Mouse (Mus musculus) bone marrow macrophage, adult 2 months (primary cell): ENCODE data around the gene Ifnar1. TPM values are rescaled to one million over a fixed set of nuclear protein-coding genes. Genes with fewer than 3 reads are reported as not detected.

ENCODE experiments used
- H3K27ac ChIP-seq: 2 replicates; pipeline ENCODE4 v1.5.1; 2012; ENCODE audit warnings: low read depth, low read length; ENCODE audit not compliant: insufficient read depth
- H3K4me1 ChIP-seq: 2 replicates; pipeline ENCODE4 v1.6.1; 2012; ENCODE audit warnings: low read length; ENCODE audit not compliant: control insufficient read depth, insufficient read depth
- H3K4me3 ChIP-seq: 2 replicates; pipeline ENCODE4 v1.5.1; 2012; ENCODE audit warnings: mild to moderate bottlenecking, low read length, moderate library complexity; ENCODE audit not compliant: insufficient read depth
- CTCF ChIP-seq: IDR thresholded peaks from 2 replicates; pipeline ENCODE4 v1.5.1; 2012; ENCODE audit warnings: low read depth, mild to moderate bottlenecking, low read length, moderate library complexity
- POLR2A ChIP-seq: IDR thresholded peaks from 2 replicates; pipeline ENCODE4 v1.6.1; 2012; ENCODE audit warnings: mild to moderate bottlenecking, low read depth, low read length, borderline replicate concordance
- polyA plus RNA-seq: library from polyadenylated mRNA; stranded (reverse); fragments of >200 nt; gene quantifications from 2 replicates; pipeline ENCODE4 v1.2.4, GENCODE M21; 2012; ENCODE audit not compliant: missing spikeins, insufficient read depth, insufficient read length

Ifnar1 gene
- polyA plus RNA-seq, 1 experiment = 92.5 TPM

- Histone ChIP-seq H3K4me1 (peaks cover 17% of the 10 kb centered on the region), H3K27ac (no peak overlapping the region), H3K4me3 (no peak overlapping the region)
- TF ChIP-seq CTCF (no peak), POLR2A (no peak)
These were observed 14.6 kb upstream of the Ifnar1 start for GRCm38 (mm10) chr16:91470470-91470869.

DNA sequence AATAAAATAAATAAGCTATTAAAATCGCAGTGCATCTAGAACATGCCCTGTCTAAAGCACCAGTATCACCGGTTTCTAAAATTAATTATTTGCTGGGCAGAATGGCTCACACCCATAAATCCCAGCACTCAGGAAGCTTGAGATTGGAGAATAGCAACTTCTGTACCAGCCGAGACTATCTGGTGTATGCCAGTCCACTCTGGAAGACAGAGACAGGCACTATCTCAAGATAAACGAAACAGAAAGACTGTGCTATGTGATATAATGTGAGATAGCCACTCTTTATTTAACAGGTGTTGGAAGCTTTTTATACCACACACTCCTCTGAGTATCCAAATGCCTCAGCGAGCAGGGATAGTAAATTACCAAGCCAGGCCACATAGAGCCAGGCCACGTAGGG lies 13.6 kb upstream of the Ifnar1 start:
- no peak for TF ChIP-seq POLR2A
- TF ChIP-seq CTCF = no peak
- Histone ChIP-seq H3K4me3 (no peak overlapping the region), H3K27ac (no peak overlapping the region), H3K4me1 (peaks cover 17% of the 10 kb centered on the region)

DNA sequence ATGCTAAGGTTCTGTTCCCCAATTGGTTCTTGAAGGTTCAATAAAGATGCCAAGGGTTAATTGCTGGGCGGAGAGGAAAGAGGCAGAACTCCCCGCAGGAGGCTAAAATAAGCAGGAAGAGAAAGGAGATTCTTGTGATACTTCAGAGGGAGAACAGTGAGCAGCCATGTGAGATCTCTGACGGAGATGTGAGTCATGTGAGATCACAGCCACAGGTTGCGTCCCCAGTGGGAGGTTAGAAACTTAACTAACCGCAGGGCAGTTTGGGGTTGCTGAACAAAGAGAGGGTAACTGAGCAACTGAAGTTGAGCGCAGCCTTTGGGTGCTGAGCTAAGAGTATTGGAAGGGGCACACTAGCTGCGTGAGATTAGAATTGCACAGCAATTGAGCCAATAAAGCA lies 9.3 kb upstream of the Ifnar1 start:
- peak overlapping the region; percentile 20 for H3K4me3 ChIP-seq
- H3K4me1 ChIP-seq = peaks cover 41% of the 10 kb centered on the region
- peak overlapping the region; percentile 78 for H3K27ac ChIP-seq
- no peak for TF ChIP-seq POLR2A
- no peak for TF ChIP-seq CTCF

DNA sequence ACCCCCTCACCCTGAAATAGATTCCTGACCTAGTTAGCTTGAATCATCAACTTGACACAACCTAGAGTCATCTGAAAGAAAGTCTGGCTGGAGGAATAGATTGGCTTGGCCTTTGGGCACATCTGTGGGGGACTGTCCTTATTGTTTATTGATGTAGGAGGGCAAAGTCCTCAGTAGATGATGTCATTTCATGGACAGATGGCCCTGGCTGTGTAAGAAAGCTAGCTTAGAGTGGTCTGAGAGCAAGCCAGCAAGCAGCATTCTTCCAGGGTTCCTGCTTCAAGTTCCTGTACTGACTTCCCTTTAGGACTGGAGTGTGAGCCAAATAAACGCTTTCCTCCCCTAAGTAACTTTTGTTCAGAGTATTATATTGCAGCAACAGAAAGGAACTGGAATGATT lies 7.0 kb upstream of the Ifnar1 start:
- Histone ChIP-seq H3K4me3 (no peak overlapping the region), H3K27ac (peak overlapping the region; percentile 83), H3K4me1 (peaks cover 44% of the 10 kb centered on the region)
- no peak for TF ChIP-seq POLR2A
- no peak for TF ChIP-seq CTCF

- 0 out of 2 replicates have a peak overlapping the region, but pooled peaks have one; percentile 18 for H3K27ac ChIP-seq
- H3K4me1 ChIP-seq = peaks cover 52% of the 10 kb centered on the region
- TF ChIP-seq CTCF (no peak), POLR2A (no peak)
- H3K4me3 ChIP-seq = no peak overlapping the region
These were observed 4.5 kb upstream of the Ifnar1 start for GRCm38 (mm10) chr16:91480517-91480916.

DNA sequence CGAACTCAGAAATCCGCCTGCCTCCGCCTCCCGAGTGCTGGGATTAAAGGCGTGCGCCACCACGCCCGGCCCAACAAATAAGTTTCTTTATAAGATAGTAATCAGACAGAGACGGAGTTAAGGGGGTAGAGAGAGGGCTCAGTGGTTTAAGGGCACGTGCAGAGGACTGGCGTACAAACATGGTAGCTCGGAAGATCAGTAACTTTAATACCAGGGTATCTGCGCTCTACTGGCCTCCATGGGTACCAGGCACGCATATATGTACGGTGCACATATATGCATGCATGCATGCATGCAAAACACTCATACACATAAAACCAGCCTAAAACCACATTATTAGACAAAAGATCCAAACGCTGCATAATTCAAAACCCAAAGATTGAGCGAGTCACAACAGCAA lies 651 bp upstream of the Ifnar1 start:
- no peak for TF ChIP-seq POLR2A
- no peak for TF ChIP-seq CTCF
- peak overlapping the region; percentile 98 for H3K27ac ChIP-seq
- peaks cover 39% of the 10 kb centered on the region for H3K4me1 ChIP-seq
- peak overlapping the region; percentile 75 for H3K4me3 ChIP-seq

GRCm38 (mm10) chr16:91485841-91486240 lies 803 bp downstream of the Ifnar1 start:
- no peak for TF ChIP-seq CTCF
- no peak for TF ChIP-seq POLR2A
- Histone ChIP-seq H3K27ac (peak overlapping the region; percentile 86), H3K4me1 (peaks cover 32% of the 10 kb centered on the region), H3K4me3 (peak overlapping the region; percentile 81)

DNA sequence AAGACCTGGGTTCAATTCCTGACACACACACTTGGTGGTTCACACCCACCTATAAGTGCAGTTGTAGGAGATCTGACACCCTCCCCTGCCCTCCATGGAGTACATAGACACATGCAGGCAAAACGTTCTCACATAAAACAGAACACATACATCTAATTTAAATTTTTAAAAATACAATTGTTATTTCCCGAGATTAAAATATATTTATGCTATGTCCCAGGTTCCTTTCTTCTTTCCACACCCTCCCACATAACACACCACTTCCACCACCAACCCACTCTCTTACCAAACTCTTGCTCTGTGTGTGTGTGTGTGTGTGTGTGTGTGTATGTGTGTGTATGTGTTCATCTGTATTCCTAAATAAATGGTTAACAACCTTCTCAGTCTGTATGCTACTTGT lies 3.0 kb downstream of the Ifnar1 start:
- peaks cover 30% of the 10 kb centered on the region for H3K4me1 ChIP-seq

DNA sequence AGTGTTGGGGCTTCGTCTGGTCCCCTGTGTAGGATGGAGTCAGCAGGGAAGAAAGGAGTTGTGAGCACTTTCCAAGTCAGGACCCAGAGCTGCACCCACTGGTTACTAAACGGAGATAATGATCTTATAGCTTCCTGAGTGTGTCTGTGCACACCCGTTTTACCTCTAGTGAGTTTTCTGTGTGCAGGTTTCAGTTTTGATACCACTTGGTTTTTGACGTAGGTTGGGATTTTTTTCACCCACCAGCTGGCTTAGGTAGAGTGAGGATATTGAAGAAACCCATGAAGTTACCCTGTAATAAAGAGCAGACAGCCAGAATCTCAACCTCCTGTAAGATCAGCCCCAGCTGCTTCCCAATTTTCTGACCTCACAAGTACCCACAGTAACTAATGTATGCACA lies 5.9 kb downstream of the Ifnar1 start:
- Histone ChIP-seq H3K4me1 (peaks cover 17% of the 10 kb centered on the region), H3K4me3 (no peak overlapping the region), H3K27ac (no peak overlapping the region)
- TF ChIP-seq POLR2A = no peak

More for the DNA sequence above, 3.0 kb downstream of the Ifnar1 start:
- Histone ChIP-seq H3K27ac (no peak overlapping the region), H3K4me3 (no peak overlapping the region)
- TF ChIP-seq CTCF = no peak
- no peak for TF ChIP-seq POLR2A

GRCm38 (mm10) chr16:91491473-91491872 lies 6.4 kb downstream of the Ifnar1 start:
- Histone ChIP-seq H3K4me3 (no peak overlapping the region), H3K27ac (no peak overlapping the region), H3K4me1 (peaks cover 13% of the 10 kb centered on the region)
- no peak for TF ChIP-seq POLR2A
- TF ChIP-seq CTCF = no peak

GRCm38 (mm10) chr16:91495501-91495900 lies 10.5 kb downstream of the Ifnar1 start:
- TF ChIP-seq CTCF (no peak), POLR2A (no peak)
- Histone ChIP-seq H3K27ac (no peak overlapping the region), H3K4me1 (0 out of 2 replicates have a peak, but pooled peaks cover 2% of the 10 kb centered on the region)

More at GRCm38 (mm10) chr16:91495501-91495900, 10.5 kb downstream of the Ifnar1 start:
- no peak overlapping the region for H3K4me3 ChIP-seq
